Mouse (Mus musculus): ENCODE measurements at regions not wholly inside any gene's neighbourhood (a gene's known extent, or its start where the extent isn't known, plus 50 kb on each side); places are given as distances from the start of the nearest gene placed in this dataset.

DNA sequence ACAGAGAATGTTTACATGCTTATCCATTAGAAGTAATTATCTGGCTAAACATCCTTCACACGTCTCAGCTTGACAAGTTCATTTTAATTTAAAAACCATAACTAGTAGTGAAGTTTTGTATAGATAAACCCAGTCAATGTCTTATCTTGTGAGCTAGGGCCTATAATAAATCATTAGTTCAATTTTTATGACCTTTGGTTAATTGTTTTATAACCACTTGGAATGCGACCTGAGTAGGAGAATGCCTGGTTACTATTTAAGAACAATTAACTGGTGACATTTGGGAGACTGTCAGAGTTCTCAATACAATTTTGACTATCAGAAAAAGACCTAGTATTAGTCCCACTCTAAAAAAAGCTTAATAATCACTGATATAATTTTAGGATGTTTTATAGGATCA lies 813.6 kb downstream of the Gm9008 start:
- DNase-seq (ENCODE audit: low spot score in 2 of 2), result no peak
- Histone ChIP-seq H3K27ac (no peak overlapping the region), H3K4me3 (no peak overlapping the region)
- no peak for TF ChIP-seq CTCF (conservative IDR thresholded peaks at IDR 0.05)

DNA sequence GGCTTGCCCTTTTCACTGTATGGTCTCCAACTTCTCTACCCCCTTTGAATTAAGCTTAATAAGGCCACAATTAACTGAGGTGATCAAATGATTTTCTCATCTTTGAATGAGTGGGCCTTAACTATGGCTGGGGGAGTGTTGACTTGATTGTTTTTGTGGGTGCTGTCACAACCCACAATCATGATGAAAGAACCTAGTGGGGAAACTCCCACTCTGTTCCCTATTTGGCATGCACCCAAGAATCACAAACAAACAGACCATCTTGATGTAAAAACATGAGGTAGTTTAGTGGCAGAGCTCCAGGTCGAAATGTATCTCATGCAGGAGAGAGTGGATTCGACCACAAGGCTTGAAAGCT lies 853.2 kb downstream of the Gm9008 start:
- no peak overlapping the region for H3K4me3 ChIP-seq
- TF ChIP-seq CTCF (conservative IDR thresholded peaks at IDR 0.05), result no peak
- DNase-seq (ENCODE audit: low spot score in 2 of 2), result no peak
- no peak overlapping the region for H3K27ac ChIP-seq

GRCm38 (mm10) chr6:75643581-75644362 lies 853.8 kb downstream of the Gm9008 start:
- Histone ChIP-seq H3K27ac (no peak overlapping the region), H3K4me3 (no peak overlapping the region)
- DNase-seq (ENCODE audit: low spot score in 2 of 2), result no peak
- no peak for TF ChIP-seq CTCF (conservative IDR thresholded peaks at IDR 0.05)

DNA sequence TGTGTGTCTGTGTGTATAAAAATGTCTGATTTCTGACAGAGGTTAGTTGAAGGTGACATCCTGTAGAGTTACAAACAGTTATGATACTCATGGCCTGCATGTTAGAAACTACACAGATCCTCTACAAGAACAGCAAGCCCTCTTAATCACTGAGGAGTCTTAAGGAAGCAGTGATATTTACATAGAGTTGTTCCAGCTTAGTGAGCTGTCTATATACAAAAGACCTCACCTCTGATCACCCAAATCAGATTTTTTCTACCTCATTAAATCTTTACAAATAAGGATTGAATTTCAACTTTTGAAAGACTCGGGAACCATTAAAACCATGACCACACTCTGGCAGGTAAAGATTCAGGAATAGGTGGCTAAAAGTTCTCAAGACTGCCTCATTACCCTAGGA lies 861.5 kb downstream of the Gm9008 start:
- no peak for DNase-seq (ENCODE audit: low spot score in 2 of 2)
- TF ChIP-seq CTCF (conservative IDR thresholded peaks at IDR 0.05), result no peak
- no peak overlapping the region for H3K4me3 ChIP-seq
- no peak overlapping the region for H3K27ac ChIP-seq

GRCm38 (mm10) chr6:75602536-75603279 lies 894.9 kb downstream of the Gm9008 start:
- Histone ChIP-seq H3K4me3 (no peak overlapping the region; the same call in 1 of the 2 replicates), H3K27ac (no peak overlapping the region)
- TF ChIP-seq CTCF (conservative IDR thresholded peaks at IDR 0.05), result no peak
- peak in 1 of 2 experiments; percentile 3 for DNase-seq (ENCODE audit: low spot score in 2 of 2)

- Histone ChIP-seq H3K27ac (no peak overlapping the region), H3K4me3 (no peak overlapping the region)
- no peak for DNase-seq (ENCODE audit: low spot score in 2 of 2)
- TF ChIP-seq CTCF (conservative IDR thresholded peaks at IDR 0.05), result no peak
These were observed 939.2 kb downstream of the Gm9008 start for GRCm38 (mm10) chr6:75558431-75558830.

DNA sequence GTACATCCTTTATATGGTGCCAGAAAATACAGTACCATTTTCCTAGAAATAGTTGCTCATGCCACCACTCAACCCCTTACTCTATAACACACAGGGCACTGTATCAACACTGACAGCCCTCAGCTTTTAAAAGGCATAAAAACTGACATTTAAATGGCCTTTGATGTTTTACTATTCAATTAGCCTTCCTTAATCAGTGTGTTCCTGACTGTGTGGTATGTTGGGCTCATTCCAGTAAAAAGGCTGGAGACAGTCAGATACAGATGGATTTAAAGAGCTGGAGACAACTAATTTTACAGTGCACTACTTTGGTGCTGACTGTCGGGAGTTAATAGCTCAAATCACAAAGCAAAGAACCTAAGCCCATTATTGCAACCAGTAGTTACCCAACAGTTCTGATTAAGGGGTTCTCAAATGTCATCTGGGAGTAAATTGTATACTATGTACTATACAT lies 955.3 kb downstream of the Gm9008 start:
- no peak for DNase-seq (ENCODE audit: low spot score in 2 of 2)
- TF ChIP-seq CTCF (conservative IDR thresholded peaks at IDR 0.05), result no peak
- Histone ChIP-seq H3K4me3 (no peak overlapping the region), H3K27ac (no peak overlapping the region)

DNA sequence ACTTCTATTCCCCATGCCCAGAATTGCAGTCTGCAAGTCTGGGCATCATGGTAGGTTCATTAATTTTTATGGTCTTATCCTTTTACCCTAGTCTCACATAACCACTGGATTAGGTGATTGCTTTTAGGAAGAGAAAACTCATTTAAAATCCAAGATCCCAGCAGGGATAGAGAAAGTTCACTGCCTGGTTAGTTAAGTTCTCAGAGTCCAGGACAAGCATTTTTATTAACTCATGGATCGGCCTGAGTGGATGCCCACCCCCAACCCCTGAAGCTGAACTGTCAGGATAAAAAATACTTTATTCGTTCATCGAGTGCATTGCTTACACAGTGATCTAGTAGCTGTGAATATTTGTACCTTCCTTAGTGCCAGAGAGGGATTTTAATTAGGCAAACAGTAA lies 957.9 kb downstream of the Gm9008 start:
- DNase-seq (ENCODE audit: low spot score in 2 of 2), result no peak
- H3K27ac ChIP-seq, result no peak overlapping the region
- no peak for TF ChIP-seq CTCF (conservative IDR thresholded peaks at IDR 0.05)
- no peak overlapping the region for H3K4me3 ChIP-seq
